Mouse (Mus musculus): ENCODE results near the gene Mdm4. TPM values are rescaled to one million over a fixed set of nuclear protein-coding genes. Genes with fewer than 3 reads are reported as not detected.
"Not testable (repeated sequence)": the region's sequence is repeated elsewhere in the genome, so short reads cannot be mapped to it uniquely, and the experiment has no call there.

The Mdm4 gene
- polyA plus RNA-seq, 1 experiment from 2014 or later, result 31.3 TPM

- H3K9me3 ChIP-seq (replicated peaks), result 0 out of 2 replicates have a peak, but pooled peaks cover 2% of the 10 kb centered on the region
- peak overlapping the region; percentile 68 for H3K9ac ChIP-seq
- peaks cover 7% of the 10 kb centered on the region; the same call in 1 of the 2 replicates for H3K4me1 ChIP-seq (replicated peaks)
- peak overlapping the region; percentile 56 for H3K4me3 ChIP-seq
- H3K27me3 ChIP-seq (replicated peaks), result no peaks in the 10 kb centered on the region
- ATAC-seq (ENCODE audit: insufficient number of reproducible peaks, low FRiP score), result no peak
- WGBS, result 18% methylated on average over 5 of the region's 5 CpGs
- H3K4me2 ChIP-seq, result peak overlapping the region; percentile 64
- peak overlapping the region; percentile 26 for H3K27ac ChIP-seq (ENCODE audit: poor library complexity, severe bottlenecking)
- H3K36me3 ChIP-seq, result no peaks in the 10 kb centered on the region
Observed at GRCm38 (mm10) chr1:133032981-133033315, 2.6 kb upstream of the Mdm4 start.

DNA sequence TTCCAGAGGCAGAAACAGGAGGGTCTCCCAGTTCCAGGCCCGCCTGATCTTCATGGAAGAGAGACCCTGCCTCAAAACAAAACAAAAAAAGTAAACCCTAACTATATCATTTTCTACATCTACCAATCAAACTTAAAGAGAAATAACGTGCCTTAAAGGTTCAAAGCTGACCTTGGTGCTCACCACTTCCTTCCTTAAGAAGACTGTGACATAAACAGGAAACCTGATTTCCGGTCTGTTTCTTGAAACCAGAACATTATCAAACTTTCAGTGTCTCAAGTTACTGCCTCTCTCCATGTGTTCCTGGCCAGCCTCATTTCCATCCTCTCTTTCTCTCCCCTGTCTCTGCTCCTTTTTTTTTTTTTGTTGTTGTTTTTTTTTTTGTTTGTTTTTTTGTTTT is 617 bp downstream of the Mdm4 start:
- Histone ChIP-seq H3K9me3 (replicated peaks) (no peaks in the 10 kb centered on the region), H3K9ac (no peak overlapping the region), H3K27ac (ENCODE audit: poor library complexity, severe bottlenecking) (no peak overlapping the region), H3K4me3 (no peak overlapping the region), H3K4me2 (no peak overlapping the region), H3K36me3 (no peaks in the 10 kb centered on the region), H3K27me3 (replicated peaks) (no peaks in the 10 kb centered on the region), H3K4me1 (replicated peaks) (peaks cover 7% of the 10 kb centered on the region; the same call in 1 of the 2 replicates)
- no peak for ATAC-seq (ENCODE audit: insufficient number of reproducible peaks, low FRiP score)
- WGBS, result 64% methylated on average over 3 of the region's 3 CpGs

- Histone ChIP-seq H3K36me3 (no peaks in the 10 kb centered on the region), H3K4me1 (replicated peaks) (peaks cover 13% of the 10 kb centered on the region), H3K27ac (ENCODE audit: poor library complexity, severe bottlenecking) (no peak overlapping the region), H3K4me3 (no peak overlapping the region), H3K9me3 (replicated peaks) (no peaks in the 10 kb centered on the region), H3K4me2 (no peak overlapping the region), H3K9ac (no peak overlapping the region), H3K27me3 (replicated peaks) (no peaks in the 10 kb centered on the region)
- 44% methylated on average over 7 of the region's 7 CpGs for WGBS
- 0 out of 2 replicates have a peak, but pooled peaks have one; percentile 78 for ATAC-seq (ENCODE audit: insufficient number of reproducible peaks, low FRiP score)
Observed at GRCm38 (mm10) chr1:133027980-133028379, 2.4 kb downstream of the Mdm4 start.

DNA sequence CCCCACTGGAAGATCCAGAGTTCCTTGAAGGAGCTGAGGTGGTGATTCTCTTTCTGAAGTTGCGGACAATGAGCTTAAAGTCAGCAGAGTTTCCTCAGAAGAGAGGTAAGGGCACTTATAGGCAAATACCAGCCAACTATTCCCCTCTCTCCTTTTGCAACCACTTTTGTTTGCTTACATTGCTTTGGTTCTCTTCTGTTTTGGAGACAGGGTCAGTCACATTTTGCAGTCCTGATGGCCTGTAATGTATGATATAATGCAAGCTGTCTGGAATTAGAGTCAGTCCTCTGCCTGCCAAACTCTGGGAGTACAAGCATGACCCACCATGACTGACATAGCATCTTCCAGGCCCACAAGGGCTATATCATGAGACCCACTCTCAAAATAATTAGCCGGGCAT is 3.2 kb downstream of the Mdm4 start:
- Histone ChIP-seq H3K4me3 (no peak overlapping the region), H3K4me1 (replicated peaks) (peaks cover 8% of the 10 kb centered on the region), H3K27ac (ENCODE audit: poor library complexity, severe bottlenecking) (no peak overlapping the region), H3K4me2 (no peak overlapping the region), H3K36me3 (no peaks in the 10 kb centered on the region; the same call in 1 of the 2 replicates), H3K27me3 (replicated peaks) (no peaks in the 10 kb centered on the region), H3K9ac (no peak overlapping the region), H3K9me3 (replicated peaks) (no peaks in the 10 kb centered on the region)
- no peak for ATAC-seq (ENCODE audit: insufficient number of reproducible peaks, low FRiP score)
- WGBS, result 97% methylated on average over 2 of the region's 2 CpGs

DNA sequence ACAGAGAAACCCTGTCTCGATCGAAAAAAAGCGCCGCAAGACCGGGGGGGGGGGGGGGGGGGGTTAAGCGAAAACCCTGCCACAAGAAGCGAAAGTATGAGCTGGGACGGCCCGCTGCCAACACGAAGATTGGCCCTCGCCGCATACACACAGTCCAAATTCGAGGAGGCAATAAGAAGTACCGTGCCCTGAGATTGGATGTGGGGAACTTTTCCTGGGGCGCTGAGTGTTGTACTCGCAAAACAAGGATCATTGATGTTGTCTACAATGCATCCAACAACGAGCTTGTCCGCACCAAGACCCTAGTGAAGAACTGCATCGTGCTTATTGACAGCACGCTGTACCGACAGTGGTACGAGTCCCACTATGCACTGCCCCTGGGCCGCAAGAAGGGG is 4.6 kb downstream of the Mdm4 start:
- not testable (repeated sequence) for H3K27me3 ChIP-seq (replicated peaks)
- WGBS, result 28% methylated on average over 22 of the region's 23 CpGs
- peak overlapping the region; percentile 87; the same call in 1 of the 2 replicates for H3K27ac ChIP-seq (ENCODE audit: poor library complexity, severe bottlenecking)

GRCm38 (mm10) chr1:133025051-133025795 is 5.1 kb downstream of the Mdm4 start:
- Histone ChIP-seq H3K9ac (peak overlapping the region; percentile 94), H3K4me1 (replicated peaks) (peaks cover 15% of the 10 kb centered on the region), H3K27ac (ENCODE audit: poor library complexity, severe bottlenecking) (peak overlapping the region; percentile 87), H3K27me3 (replicated peaks) (no peaks in the 10 kb centered on the region), H3K9me3 (replicated peaks) (no peaks in the 10 kb centered on the region), H3K4me3 (peak overlapping the region; percentile 88), H3K36me3 (peaks cover 3% of the 10 kb centered on the region; the same call in 1 of the 2 replicates), H3K4me2 (peak overlapping the region; percentile 83)
- peak; percentile 94 for ATAC-seq (ENCODE audit: insufficient number of reproducible peaks, low FRiP score)
- WGBS, result 1% methylated on average over 40 of the region's 40 CpGs

More for the DNA sequence above, 4.6 kb downstream of the Mdm4 start:
- H3K4me3 ChIP-seq, result peak overlapping the region; percentile 88
- H3K36me3 ChIP-seq; H3K9me3 ChIP-seq (replicated peaks); ATAC-seq (ENCODE audit: insufficient number of reproducible peaks, low FRiP score): not testable (repeated sequence)
- H3K4me2 ChIP-seq, result peak overlapping the region; percentile 83
- peaks cover 10% of the 10 kb centered on the region for H3K4me1 ChIP-seq (replicated peaks)
- H3K9ac ChIP-seq, result peak overlapping the region; percentile 94

- H3K9ac ChIP-seq, result peak overlapping the region; percentile 94
- H3K4me3 ChIP-seq, result peak overlapping the region; percentile 88
- no peaks in the 10 kb centered on the region for H3K9me3 ChIP-seq (replicated peaks)
- WGBS, result 33% methylated on average over 7 of the region's 7 CpGs
- H3K4me1 ChIP-seq (replicated peaks), result peaks cover 16% of the 10 kb centered on the region
- H3K4me2 ChIP-seq, result peak overlapping the region; percentile 83
- H3K27ac ChIP-seq (ENCODE audit: poor library complexity, severe bottlenecking), result no peak overlapping the region
- H3K36me3 ChIP-seq, result peaks cover 3% of the 10 kb centered on the region; the same call in 1 of the 2 replicates
- H3K27me3 ChIP-seq (replicated peaks), result no peaks in the 10 kb centered on the region
- no peak for ATAC-seq (ENCODE audit: insufficient number of reproducible peaks, low FRiP score)
Observed at GRCm38 (mm10) chr1:133024426-133024825, 5.9 kb downstream of the Mdm4 start.

GRCm38 (mm10) chr1:133023723-133024122 is 6.6 kb downstream of the Mdm4 start:
- H3K9me3 ChIP-seq (replicated peaks); H3K9ac ChIP-seq; H3K36me3 ChIP-seq; H3K27ac ChIP-seq (ENCODE audit: poor library complexity, severe bottlenecking); H3K4me3 ChIP-seq; ATAC-seq (ENCODE audit: insufficient number of reproducible peaks, low FRiP score); H3K27me3 ChIP-seq (replicated peaks): not testable (repeated sequence)
- WGBS, result 82% methylated on average over 3 of the region's 3 CpGs
- peak overlapping the region; percentile 83 for H3K4me2 ChIP-seq
- H3K4me1 ChIP-seq (replicated peaks), result peaks cover 16% of the 10 kb centered on the region

- 97% methylated on average over 2 of the region's 2 CpGs for WGBS
- not testable (repeated sequence) for H3K27ac ChIP-seq (ENCODE audit: poor library complexity, severe bottlenecking); H3K4me2 ChIP-seq; H3K9ac ChIP-seq; H3K4me3 ChIP-seq; ATAC-seq (ENCODE audit: insufficient number of reproducible peaks, low FRiP score); H3K27me3 ChIP-seq (replicated peaks); H3K9me3 ChIP-seq (replicated peaks)
- Histone ChIP-seq H3K36me3 (peaks cover 18% of the 10 kb centered on the region), H3K4me1 (replicated peaks) (peaks cover 16% of the 10 kb centered on the region)
Observed at GRCm38 (mm10) chr1:133021971-133022370, 8.4 kb downstream of the Mdm4 start.

- no peak for ATAC-seq (ENCODE audit: insufficient number of reproducible peaks, low FRiP score)
- H3K36me3 ChIP-seq, result peaks cover 24% of the 10 kb centered on the region
- no peak overlapping the region for H3K4me2 ChIP-seq
- H3K4me1 ChIP-seq (replicated peaks), result peaks cover 16% of the 10 kb centered on the region
- no peaks in the 10 kb centered on the region for H3K27me3 ChIP-seq (replicated peaks)
- H3K9ac ChIP-seq, result no peak overlapping the region
- H3K4me3 ChIP-seq, result no peak overlapping the region
- H3K27ac ChIP-seq (ENCODE audit: poor library complexity, severe bottlenecking), result no peak overlapping the region
- no peaks in the 10 kb centered on the region for H3K9me3 ChIP-seq (replicated peaks)
- WGBS, result 91% methylated on average over 7 of the region's 7 CpGs
Observed at GRCm38 (mm10) chr1:133021391-133021790, 9.0 kb downstream of the Mdm4 start.

DNA sequence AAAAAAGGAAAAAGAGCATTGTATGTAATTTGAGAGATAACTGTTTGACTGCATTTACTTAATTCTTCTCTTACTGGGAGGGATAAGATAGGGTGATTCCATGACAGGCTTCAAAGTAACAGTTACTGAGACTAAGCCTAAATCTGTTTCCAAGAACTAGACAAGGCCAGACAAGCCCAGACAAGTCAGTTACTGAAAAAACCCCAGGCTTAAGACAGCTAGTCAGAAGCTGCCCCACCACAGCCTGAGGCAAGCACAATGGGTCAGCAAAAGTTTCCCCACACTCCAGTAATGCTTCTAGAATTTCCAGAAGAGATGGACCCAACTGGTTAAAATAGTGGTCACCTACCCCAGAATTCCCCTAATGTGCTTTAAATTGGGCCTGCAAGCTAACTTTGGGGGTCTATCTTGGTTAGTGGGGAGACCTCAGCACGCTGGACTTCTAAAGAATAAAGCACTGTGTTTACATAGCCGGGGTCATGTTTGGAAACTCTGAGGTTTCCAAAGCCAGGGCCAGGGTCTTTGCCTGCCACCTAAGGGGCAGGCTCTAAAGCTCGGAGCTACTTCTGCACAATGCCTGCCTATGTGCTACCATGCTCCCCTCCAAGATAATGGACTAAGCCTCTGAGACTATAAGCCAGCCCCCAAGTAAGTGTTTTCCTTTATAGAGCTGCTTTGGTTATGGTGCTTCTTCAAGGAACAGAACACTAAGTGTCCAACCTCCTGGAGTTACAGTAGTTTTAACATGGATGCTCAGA is 10.0 kb downstream of the Mdm4 start:
- Histone ChIP-seq H3K9ac (no peak overlapping the region; the same call in 1 of the 2 replicates), H3K27ac (ENCODE audit: poor library complexity, severe bottlenecking) (no peak overlapping the region), H3K4me1 (replicated peaks) (peaks cover 16% of the 10 kb centered on the region), H3K27me3 (replicated peaks) (no peaks in the 10 kb centered on the region), H3K4me2 (no peak overlapping the region), H3K9me3 (replicated peaks) (no peaks in the 10 kb centered on the region), H3K36me3 (peaks cover 30% of the 10 kb centered on the region), H3K4me3 (no peak overlapping the region)
- ATAC-seq (ENCODE audit: insufficient number of reproducible peaks, low FRiP score), result no peak
- WGBS, result 74% methylated on average over 3 of the region's 3 CpGs
